Mouse (Mus musculus) spleen, adult 2 months (tissue): Measurements from ENCODE around the gene Mtif2.

ENCODE experiments used
- CTCF ChIP-seq: fragments of 200-500 bp; IDR thresholded peaks from 2 replicates; pipeline ENCODE4 v1.5.1; 2011; ENCODE audit warnings: mild to moderate bottlenecking, inconsistent platforms; ENCODE audit not compliant: insufficient read depth, insufficient read length, insufficient replicate concordance; ENCODE audit errors: extremely low read depth
- POLR2A ChIP-seq: fragments of 200-500 bp; IDR thresholded peaks from 2 replicates; pipeline ENCODE4 v1.6.1; 2011; ENCODE audit warnings: low read depth, low read length, inconsistent platforms

GRCm38 (mm10) chr11:29547752-29548503 is 21.7 kb downstream of the Mtif2 start, which contains the start of the genes Clhc1 and Rps27a:
- TF ChIP-seq POLR2A (peak; percentile 90), CTCF (no peak)
